Mouse (Mus musculus) T-helper 17 cell (primary cell): ENCODE data around the gene Slc43a3.

ENCODE experiments used
- in situ Hi-C, 2 experiments: fragments of 300-600 bp; cut with MboI, MseI; formaldehyde crosslinking; loops; 1 replicate in 1 of 2; 2 replicates in 1 of 2; pipeline ENCODE4 v1.15.1; 2025; ENCODE audit warnings: high pct_unique_total_duplicates in 2 of 2

Gene Slc43a3

DNA sequence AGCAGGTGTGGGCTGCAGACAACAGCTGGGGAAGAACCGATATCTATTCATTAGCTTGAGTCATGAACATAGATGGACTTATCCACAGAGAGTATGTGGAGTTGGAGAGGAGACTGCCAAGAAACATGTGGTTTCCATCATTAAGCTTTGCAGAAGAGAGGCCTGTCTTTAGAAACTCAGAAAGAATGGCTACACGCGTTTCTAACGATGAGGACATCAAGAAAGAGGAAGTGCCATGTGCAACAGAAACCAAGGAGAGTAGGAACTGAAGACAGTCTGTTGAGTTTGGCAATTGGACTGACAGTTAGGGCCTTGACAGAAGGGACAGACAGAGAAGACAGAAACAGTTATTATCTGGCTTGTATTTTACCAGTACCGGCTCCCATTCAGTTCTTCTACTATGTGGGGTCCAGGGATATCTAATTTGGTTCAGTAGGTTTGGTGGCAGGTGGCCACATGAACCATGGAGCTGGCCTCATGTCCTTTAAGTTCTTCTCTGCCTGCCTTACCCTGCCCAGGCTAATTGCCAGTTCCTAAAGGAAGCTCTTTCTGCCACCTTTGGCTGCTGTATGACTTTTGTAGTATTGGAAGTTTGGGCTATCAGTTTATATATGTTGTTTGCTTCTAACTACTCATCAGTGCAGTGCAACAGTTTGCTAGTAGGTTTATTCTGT lies 31.1 kb downstream of the Slc43a3 start:
- in situ Hi-C loops = loop anchor here in 1 of 2 experiments (25.0 kb wide), 1 partner anchor 1580 kb away; no protein-coding TSS in a partner anchor

- in situ Hi-C loops = no loop called here
Measured at GRCm38 (mm10) chr2:84975580-84975979, 39.2 kb downstream of the Slc43a3 start.

- in situ Hi-C loops = no loop called here
Measured at GRCm38 (mm10) chr2:84980188-84980587, 43.8 kb downstream of the Slc43a3 start, which contains the start of gene Prg2. Prg2 (plus strand) TSS chr2:84980461.

DNA sequence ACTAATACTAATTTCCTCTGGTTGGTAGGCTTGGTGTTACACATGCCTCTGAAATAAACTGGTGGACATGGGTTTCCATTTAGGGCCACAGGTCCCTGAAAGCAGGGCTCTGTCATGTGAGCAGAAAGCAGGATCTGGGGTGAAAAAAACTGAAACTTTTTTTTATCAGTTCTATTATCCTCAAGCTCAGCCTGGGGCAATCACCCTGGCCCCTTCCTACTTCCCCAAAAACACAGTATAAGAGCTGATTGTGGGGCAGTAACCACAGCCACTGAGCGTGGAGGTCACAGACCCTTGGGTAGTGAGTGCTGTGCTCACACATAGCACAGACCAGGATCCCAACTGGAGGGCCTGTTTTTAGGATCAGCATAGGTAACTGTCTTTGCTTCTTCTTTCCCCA lies 51.6 kb downstream of the Slc43a3 start, which contains the start of gene Prg3:
Gene Prg3 (plus strand): TSS at position 286 of the 400 bp plus-strand sequence.
- in situ Hi-C loops = no loop called here

- in situ Hi-C loops = loop anchor here in 1 of 2 experiments (10.0 kb wide), 1 partner anchor 568 kb away; no protein-coding TSS in a partner anchor
Measured at GRCm38 (mm10) chr2:84996376-84996775, 60.0 kb downstream of the Slc43a3 start.

DNA sequence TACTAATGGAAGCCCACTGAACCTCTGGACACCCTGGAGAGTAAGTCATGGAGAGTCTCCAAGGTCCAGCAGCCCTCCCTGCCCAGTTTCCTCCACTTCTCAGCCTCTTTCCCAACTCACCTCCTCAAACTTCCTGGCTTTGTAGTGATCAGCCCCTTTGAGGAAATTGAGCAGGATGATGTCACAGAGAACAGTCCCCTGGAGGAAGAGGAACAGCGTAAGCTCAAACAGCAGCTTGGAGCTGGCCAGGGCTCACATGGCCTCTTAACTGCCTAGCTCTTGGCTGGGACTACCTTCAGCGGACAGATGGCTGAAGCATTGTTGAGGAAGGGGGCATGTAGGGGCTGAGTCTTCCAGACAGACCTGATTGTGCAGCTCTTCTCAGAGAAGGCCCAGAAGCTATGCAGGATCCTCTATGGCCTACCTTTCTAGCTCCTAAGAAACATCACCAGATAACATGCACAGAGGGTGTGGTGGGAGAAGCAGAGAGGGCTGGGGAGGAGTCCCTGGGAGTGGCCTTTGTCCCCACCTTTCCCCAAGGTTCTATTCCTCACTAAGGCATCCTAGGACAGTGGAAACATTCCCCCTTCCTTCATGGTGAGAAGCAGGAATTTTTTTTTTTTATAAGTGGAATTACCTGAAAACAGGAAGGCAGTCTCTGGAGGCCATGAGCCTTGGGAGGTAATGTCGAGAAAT lies 63.3 kb downstream of the Slc43a3 start:
- in situ Hi-C loops = loop anchor here in 1 of 2 experiments (10.0 kb wide), 1 partner anchor 565 kb away; no protein-coding TSS in a partner anchor

GRCm38 (mm10) chr2:85001497-85001896 lies 65.1 kb downstream of the Slc43a3 start:
- in situ Hi-C loops = no loop called here

DNA sequence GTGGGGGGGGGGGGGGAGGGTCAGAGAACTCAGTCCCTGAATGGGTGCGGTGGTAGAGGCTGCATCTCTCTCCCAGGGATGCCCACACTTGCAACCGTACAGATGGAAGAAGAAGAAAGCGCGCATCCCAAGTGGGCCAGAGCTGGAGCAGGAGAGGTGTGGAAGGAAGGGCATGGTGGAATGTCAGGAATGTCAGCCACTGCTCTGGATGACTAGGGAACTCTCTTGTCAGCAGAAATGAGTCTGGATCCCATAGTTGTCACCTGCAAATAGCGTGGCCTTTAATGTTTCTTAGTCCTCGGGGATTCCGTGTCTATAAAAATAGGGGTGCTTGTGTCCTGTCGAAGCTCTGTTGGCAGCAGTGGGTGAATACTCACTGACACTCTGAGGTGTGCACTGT lies 66.2 kb downstream of the Slc43a3 start:
- in situ Hi-C loops = no loop called here

DNA sequence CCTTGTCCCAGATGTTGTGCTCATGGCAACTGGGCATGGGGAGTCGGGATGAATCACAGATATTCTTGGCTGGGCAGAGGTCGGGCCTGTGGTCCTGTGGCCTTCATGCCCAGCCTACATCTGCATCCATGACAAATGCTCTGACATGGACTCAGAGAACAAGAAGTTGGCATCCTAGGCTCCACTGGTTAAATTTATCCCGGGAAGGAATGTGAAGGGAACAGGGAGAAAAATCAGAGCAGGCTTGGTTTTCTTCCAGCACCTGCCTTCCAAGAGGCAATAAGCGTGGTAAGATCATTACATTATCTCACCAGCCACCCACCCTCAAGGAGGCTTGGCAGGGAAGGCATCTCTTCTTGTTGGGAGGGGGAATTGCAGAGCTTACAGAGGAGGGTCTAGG lies 68.0 kb downstream of the Slc43a3 start:
- in situ Hi-C loops = no loop called here

DNA sequence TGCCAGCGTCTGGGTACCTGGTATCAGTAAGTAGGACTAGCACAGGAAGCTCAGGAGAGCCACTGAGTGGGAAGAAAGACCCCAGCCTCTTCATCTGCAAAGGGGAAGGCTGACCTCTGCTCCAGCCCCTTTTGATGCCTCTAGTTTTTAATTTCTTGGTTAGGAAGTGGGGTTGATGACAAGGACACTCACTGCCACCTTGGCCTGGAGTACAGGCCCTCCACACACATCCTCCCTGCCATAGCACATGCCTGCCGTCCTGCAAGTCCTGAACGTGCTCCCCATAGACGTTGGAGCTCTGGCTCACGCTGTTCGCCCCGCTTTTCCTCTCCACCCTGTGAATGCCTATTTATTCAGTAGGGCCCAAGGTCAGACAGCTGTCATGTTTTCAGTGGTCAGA lies 70.2 kb downstream of the Slc43a3 start:
- in situ Hi-C loops = loop anchor here in 1 of 2 experiments (5.0 kb wide), 1 partner anchor 49 kb away; no protein-coding TSS in a partner anchor

DNA sequence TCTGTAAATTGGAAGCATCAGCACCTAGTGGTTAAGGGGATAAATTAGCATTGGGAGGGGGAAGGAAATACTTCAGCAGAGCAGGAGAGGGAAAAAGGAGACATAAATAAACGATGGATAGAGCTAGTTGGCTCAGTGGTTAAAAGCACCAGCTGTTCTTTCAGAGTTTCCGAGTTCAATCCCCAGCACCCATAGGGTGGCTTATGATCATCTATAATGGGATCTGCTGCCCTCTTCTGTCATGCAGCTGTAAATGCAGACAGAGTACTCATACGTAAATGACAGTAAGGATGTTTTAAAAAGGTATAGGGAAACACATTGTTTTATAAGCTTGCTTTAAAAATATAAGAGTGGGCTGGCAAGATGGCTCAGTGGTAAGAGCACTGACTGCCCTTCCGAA lies 71.3 kb downstream of the Slc43a3 start:
- in situ Hi-C loops = loop anchor here in 1 of 2 experiments (5.0 kb wide), 1 partner anchor 50 kb away; no protein-coding TSS in a partner anchor
